Mouse (Mus musculus) frontal cortex, adult (tissue): Measurements from ENCODE around the gene Shmt1.
"Not testable (repeated sequence)": the region's sequence is repeated elsewhere in the genome, so short reads cannot be mapped to it uniquely, and the experiment has no call there.

Experiments
- ATAC-seq: cut with Nextera tagmentation; 2 replicates; pipeline ENCODE4 v1.9.2; 2017; ENCODE audit warnings: mild to moderate bottlenecking, moderate library complexity, mixed read lengths; ENCODE audit not compliant: low TSS enrichment

The Shmt1 gene

GRCm38 (mm10) chr11:60811618-60812017 is at the start of gene Shmt1:
Gene Shmt1, minus strand, starts transcription at chr11:60811718.
- not testable (repeated sequence) for ATAC-seq

DNA sequence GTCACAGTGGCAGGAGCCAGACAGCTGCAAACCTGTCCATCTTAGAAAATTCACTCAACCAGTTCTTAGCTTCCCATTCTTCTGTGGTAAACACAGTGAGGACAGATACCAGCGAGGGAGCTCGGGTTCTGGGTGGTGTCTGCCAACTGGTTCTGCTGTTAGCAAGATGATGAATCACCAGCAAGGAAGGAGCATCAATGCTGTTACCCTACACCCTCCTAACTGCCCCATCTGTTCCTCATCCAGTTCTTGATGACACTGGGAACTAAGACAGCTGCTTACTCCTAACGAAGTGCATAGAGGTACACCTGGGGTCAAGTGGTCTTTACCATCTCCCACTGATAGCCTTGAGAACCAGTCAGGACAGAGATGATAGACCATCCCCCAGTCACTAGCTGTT is 45.1 kb upstream of the Shmt1 start:
- peak; percentile 69 for ATAC-seq

- no peak for ATAC-seq
These were observed 33.9 kb upstream of the Shmt1 start for GRCm38 (mm10) chr11:60845415-60845814.

DNA sequence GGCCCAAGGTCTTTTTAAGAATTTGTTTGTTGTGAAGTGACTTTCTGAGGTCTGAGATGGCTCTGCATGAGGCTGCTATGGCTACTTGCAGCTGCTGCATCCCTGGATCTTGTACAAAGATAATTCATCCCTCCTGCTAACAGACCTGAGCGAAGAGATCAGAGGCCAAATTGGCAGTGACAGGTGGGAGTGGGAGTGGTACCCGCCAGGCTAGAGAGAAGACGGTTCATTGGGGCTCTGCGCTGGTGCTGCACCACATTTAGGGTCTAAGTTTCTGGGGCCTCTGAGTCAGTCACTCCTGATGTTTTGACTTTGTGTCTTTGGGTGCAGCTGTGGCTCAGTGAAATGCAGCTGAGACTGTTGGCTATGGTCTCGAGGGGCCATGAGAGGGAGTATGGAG is 31.9 kb upstream of the Shmt1 start:
- ATAC-seq, result no peak

DNA sequence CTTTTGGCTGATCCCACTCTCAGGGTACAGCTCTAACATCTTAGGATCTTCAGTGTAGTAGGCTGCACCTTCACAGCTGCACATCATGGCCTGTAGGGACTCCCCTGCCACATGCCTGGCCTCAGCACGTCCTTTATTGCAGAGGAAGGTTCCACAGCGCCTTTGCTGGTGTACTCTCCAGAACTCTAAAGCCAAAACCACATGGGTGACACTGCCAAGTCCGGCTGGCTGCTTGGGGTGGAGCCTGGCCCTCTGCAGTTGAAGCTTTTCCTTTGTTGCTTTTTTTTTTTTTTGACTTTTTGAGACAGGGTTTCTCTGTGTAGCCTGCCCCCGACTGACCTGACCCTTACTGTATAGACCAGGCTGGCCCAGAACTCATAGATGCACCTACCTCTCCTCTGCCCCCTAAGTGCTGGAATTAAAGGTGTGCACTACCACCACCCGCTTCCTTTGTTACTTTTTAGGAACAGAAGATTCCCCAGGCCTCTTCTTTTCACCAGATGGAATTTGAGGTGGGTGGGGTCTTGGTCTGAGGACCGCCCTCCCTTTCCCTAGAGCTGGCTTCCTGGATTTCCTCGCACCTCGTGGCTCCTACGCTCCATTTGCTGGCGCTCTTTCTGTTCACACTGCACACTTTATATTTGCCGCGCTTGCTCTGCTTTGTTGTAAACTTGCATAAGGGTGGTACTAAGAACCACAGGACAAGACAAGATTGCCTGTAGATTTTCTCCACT is 30.1 kb upstream of the Shmt1 start:
- no peak for ATAC-seq

- no peak for ATAC-seq
These were observed 26.3 kb upstream of the Shmt1 start for GRCm38 (mm10) chr11:60837644-60838406.

DNA sequence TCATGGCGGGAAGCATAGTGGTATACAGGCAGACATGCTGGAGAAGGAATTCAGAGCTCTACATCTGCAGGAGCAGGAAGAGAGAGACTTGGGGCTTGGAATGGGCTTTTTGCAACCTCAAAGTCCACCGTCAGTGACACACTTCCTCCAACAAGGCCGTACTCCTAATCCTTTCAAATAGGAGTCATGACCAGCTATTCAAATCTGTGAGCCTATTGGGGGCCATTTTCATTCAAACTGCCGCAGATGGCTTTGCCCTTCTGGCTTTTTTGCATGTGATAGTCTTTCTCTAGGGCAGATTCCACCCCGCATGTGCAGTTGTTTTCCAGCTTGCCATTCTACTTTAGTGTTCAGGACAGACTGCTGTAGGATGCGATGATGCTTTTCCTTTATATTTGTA is 25.4 kb upstream of the Shmt1 start:
- no peak for ATAC-seq

DNA sequence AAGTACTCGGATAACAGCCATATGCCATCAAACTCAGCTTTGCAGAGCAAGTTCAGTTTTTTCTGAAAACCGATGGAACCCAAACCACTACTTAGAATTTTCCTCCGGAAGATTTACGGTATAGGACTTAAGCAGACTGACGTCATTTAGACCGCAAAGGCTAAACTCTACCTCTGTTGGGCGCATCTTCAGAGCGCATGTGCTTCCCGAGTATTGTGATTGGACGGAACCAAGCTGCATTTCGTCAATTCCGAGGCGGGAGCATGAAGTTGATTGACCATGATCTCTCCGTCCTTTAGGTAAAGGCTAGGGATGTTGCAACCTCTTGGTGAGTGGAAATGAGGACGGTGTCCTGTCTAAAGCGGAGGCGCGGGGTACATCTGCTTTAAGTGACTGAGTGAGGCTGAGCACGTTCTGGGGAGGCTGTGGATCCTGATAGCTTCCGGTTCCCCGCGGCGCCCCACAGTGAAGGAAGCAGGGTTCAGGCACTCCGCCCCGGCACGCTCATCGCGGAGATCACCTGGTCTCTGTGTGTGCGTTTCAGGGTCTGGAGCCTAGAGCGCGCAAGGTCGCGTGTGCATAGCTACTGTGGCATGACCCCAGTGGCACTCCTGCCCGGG is 19.0 kb upstream of the Shmt1 start, which contains the start of gene Dhrs7b:
TSS of gene Dhrs7b (plus strand) at position 199 of the 620 bp plus-strand sequence.
- ATAC-seq, result peak; percentile 99

- no peak for ATAC-seq
These were observed 17.4 kb upstream of the Shmt1 start for GRCm38 (mm10) chr11:60828903-60829302.

GRCm38 (mm10) chr11:60827241-60827945 is 15.9 kb upstream of the Shmt1 start:
- ATAC-seq, result no peak

- no peak for ATAC-seq
These were observed 15.2 kb upstream of the Shmt1 start for GRCm38 (mm10) chr11:60826700-60827099.

GRCm38 (mm10) chr11:60825191-60825590 is 13.7 kb upstream of the Shmt1 start:
- no peak for ATAC-seq

- ATAC-seq, result no peak
These were observed 12.3 kb upstream of the Shmt1 start for GRCm38 (mm10) chr11:60823771-60824170.

GRCm38 (mm10) chr11:60816398-60816797 is 4.9 kb upstream of the Shmt1 start:
- ATAC-seq, result no peak

- peak; percentile 99 for ATAC-seq
These were observed 461 bp downstream of the Shmt1 start for GRCm38 (mm10) chr11:60811054-60811460.

DNA sequence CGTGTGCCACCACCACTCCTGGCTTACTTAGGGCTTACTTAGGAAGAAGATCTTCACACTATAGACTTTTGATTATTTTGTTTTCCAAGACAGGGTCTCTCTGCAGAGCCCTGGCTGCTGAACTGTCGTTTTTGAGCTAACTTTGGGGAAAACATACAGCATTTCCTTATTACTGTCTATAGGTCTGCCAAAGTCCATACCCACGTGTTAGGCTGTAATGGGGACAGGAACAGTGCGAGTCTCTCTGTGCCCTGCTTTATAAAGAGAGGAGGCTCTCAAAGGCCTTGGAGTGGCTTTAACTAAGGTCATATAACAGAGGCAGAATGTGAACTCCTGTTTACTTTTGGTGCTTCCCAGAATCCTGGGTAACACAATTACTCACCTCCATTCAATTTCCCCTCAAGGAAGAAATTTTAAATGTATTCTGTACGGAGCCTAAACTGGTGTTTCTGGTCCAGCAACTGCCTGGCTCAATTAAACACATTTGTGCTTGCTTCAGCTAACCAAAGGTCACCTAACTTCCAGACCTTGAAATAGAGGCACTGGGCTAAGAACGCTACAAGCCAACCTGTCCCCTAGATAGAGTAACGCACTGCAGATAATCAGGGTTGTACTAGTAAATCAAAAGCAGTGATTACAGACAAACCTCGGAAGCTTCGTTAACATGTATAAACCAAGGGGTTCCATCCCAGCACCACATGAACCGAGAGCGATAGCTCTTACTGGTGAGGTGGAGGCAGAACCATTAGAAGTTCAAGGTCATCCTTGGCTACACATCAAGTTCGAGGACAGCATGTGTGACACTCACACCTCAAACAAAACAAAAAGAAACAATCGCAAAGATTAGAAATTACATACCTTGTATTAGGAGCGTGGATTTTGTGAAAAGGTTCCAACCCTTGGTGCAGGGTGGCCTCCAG is 1.2 kb downstream of the Shmt1 start:
- no peak for ATAC-seq

GRCm38 (mm10) chr11:60809546-60809945 is 2.0 kb downstream of the Shmt1 start:
- ATAC-seq, result no peak

GRCm38 (mm10) chr11:60808286-60809070 is 3.0 kb downstream of the Shmt1 start:
- no peak for ATAC-seq

DNA sequence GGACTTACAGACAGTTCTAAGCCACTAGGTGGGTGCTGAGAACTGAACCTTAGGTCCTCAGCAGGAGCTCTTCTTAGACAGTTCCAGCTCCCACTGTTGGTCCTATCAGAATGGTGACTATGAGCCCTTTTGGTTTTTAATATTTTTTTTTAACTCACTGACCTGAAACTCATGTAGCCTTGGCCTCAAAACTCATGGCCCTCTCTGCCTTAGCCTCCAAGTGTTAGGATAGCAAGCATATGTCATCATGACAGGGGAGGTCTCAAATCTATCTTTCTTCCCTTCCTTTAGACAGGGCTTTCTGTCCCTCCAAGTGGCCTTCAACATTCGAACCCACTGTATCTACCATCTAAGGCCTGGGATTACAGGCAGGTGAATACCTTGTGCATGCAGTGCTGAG is 10.6 kb downstream of the Shmt1 start:
- ATAC-seq, result no peak

- no peak for ATAC-seq
These were observed 11.5 kb downstream of the Shmt1 start for GRCm38 (mm10) chr11:60799977-60800376.
